Mouse (Mus musculus) heart, embryonic 11.5 days (tissue): ENCODE data around the gene Gm49336. TPM values are rescaled to one million over a fixed set of nuclear protein-coding genes. Genes with fewer than 3 reads are reported as not detected.

Experiments
- ATAC-seq: fragments of 200-750 bp; cut with Nextera tagmentation; replicated peaks from 2 replicates; pipeline ENCODE4 v1.8.0; 2017; ENCODE audit warnings: moderate library complexity; ENCODE audit not compliant: insufficient number of reproducible peaks, low FRiP score, low TSS enrichment
- H3K27ac ChIP-seq: fragments of 300-500 bp; sonication (generic); 2 replicates; pipeline ENCODE4 v1.5.1; 2014; ENCODE audit warnings: mild to moderate bottlenecking, low read depth, low read length
- H3K27me3 ChIP-seq: fragments of 300-500 bp; sonication (generic); 2 replicates; pipeline ENCODE4 v1.6.1; 2014; ENCODE audit warnings: mild to moderate bottlenecking, low read length, mixed read lengths; ENCODE audit not compliant: control insufficient read depth, insufficient read depth
- H3K36me3 ChIP-seq: fragments of 300-500 bp; sonication (generic); 2 replicates; pipeline ENCODE4 v1.6.1; 2014; ENCODE audit warnings: mild to moderate bottlenecking, low read length, moderate library complexity, mixed read lengths; ENCODE audit not compliant: control insufficient read depth, insufficient read depth
- H3K4me1 ChIP-seq: fragments of 300-500 bp; sonication (generic); 2 replicates; pipeline ENCODE4 v1.6.1; 2014; ENCODE audit warnings: low read length; ENCODE audit not compliant: control insufficient read depth, insufficient read depth
- H3K4me2 ChIP-seq: fragments of 300-500 bp; sonication (generic); 2 replicates; pipeline ENCODE4 v1.6.1; 2014; ENCODE audit warnings: mild to moderate bottlenecking, moderate library complexity
- H3K4me3 ChIP-seq: fragments of 300-500 bp; sonication (generic); 2 replicates; pipeline ENCODE4 v1.5.1; 2014; ENCODE audit warnings: low read depth, low read length
- H3K9ac ChIP-seq: fragments of 300-500 bp; sonication (generic); 2 replicates; pipeline ENCODE4 v1.6.1; 2014; ENCODE audit warnings: mild to moderate bottlenecking, low read depth, low read length, moderate library complexity
- H3K9me3 ChIP-seq: fragments of 300-500 bp; sonication (generic); replicated peaks from 2 replicates; pipeline ENCODE4 v1.6.1; 2016; ENCODE audit warnings: low read length; ENCODE audit not compliant: control insufficient read depth
- WGBS: fragments of 180-500 bp; shearing (Covaris S2); extraction: QIAGEN DNeasy Blood & Tissue Kit; methylation state at CpG from one replicate; pipeline ENCODE4 v1.1.7; 2014; ENCODE audit not compliant: insufficient replicate concordance; 5-methylcytosine and 5-hydroxymethylcytosine counted together
- polyA plus RNA-seq: library from polyadenylated mRNA; unstranded; fragments of >200 nt; fragmentation: Nextera tagmentation; extraction: Ambion mirVana; gene quantifications from 2 replicates; pipeline ENCODE4 v1.2.1, GENCODE M21; 2014

Gene Gm49336
- 50.6 and 55.3 TPM in 2 replicates for polyA plus RNA-seq

- Histone ChIP-seq H3K4me2 (peak within 1 kb of the TSS; percentile 85), H3K27ac (peak within 1 kb of the TSS; percentile 78), H3K27me3 (no peaks in the 10 kb centered on the region), H3K36me3 (no peaks in the 10 kb centered on the region), H3K4me1 (peaks cover 9% of the 10 kb centered on the region), H3K9ac (peak within 1 kb of the TSS; percentile 97), H3K4me3 (peak within 1 kb of the TSS; percentile 89), H3K9me3 (no peaks in the 10 kb centered on the region)
- WGBS, result under 1% methylated on average over 62 of the region's 62 CpGs
- ATAC-seq, result peak; percentile 100
Observed at GRCm38 (mm10) chr14:60251281-60252003, at the start of gene Gm49336, which contains the start of gene Nupl1. Gene Gm49336, minus strand, starts transcription at chr14:60251507. Gene Nupl1, minus strand, starts transcription at chr14:60251431.

- WGBS, result 87% methylated on average over 6 of the region's 6 CpGs
- no peak overlapping the region for H3K4me3 ChIP-seq
- H3K27ac ChIP-seq, result no peak overlapping the region
- H3K27me3 ChIP-seq, result no peaks in the 10 kb centered on the region
- H3K4me1 ChIP-seq, result no peaks in the 10 kb centered on the region
- no peak for ATAC-seq
- peaks cover 8% of the 10 kb centered on the region; the same call in 1 of the 2 replicates for H3K36me3 ChIP-seq
- H3K9me3 ChIP-seq, result no peaks in the 10 kb centered on the region
- H3K9ac ChIP-seq, result no peak overlapping the region
- no peak overlapping the region for H3K4me2 ChIP-seq
Observed at GRCm38 (mm10) chr14:60301024-60301423, 49.7 kb upstream of the Gm49336 start.

DNA sequence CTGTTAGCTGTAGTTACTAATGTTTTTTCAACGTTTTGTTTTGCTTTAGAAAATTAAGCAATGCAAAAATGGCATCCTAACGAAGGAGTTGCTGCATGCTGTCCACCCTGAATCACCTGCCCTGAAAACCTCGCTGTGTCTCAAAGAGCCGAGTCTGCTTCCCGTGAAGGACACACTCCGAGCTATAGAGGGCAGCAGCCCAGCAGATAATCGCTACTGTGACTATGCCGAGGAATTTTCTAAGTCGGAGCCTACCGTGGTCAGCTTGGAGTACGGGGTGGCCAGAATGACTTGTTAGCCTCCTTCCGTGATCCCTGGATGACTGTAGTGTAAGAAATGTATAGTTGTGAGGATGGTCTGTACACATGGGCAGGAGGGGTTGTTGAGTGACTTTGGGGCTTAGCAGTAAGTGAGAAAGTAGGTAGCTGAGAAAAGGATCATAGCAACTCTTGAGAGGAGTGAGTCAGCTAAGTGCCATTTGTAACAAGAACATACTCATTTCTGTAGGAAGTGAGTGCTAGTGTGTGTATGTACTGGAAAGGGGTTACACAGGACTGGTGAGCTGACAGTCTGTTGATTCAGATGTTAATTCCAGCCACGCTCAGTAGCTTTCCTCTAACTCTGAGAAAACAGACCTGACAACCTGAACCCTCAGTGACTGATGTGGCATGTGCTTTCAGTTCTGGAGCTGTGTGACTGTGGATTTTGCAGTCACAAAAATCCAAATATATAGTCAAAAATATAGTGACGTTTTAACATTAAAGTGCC is 49.1 kb upstream of the Gm49336 start:
- Histone ChIP-seq H3K27ac (no peak overlapping the region), H3K4me3 (no peak overlapping the region), H3K9ac (no peak overlapping the region), H3K9me3 (no peaks in the 10 kb centered on the region), H3K27me3 (no peaks in the 10 kb centered on the region), H3K4me2 (no peak overlapping the region), H3K4me1 (no peaks in the 10 kb centered on the region), H3K36me3 (peaks cover 8% of the 10 kb centered on the region; the same call in 1 of the 2 replicates)
- 77% methylated on average over 14 of the region's 14 CpGs for WGBS
- ATAC-seq, result no peak

- Histone ChIP-seq H3K9me3 (no peaks in the 10 kb centered on the region), H3K27ac (no peak overlapping the region), H3K4me1 (no peaks in the 10 kb centered on the region), H3K27me3 (no peaks in the 10 kb centered on the region), H3K36me3 (peaks cover 6% of the 10 kb centered on the region), H3K4me2 (no peak overlapping the region), H3K4me3 (no peak overlapping the region), H3K9ac (no peak overlapping the region)
- 74% methylated on average over 1 of the region's 1 CpGs for WGBS
- no peak for ATAC-seq
Observed at GRCm38 (mm10) chr14:60295531-60295930, 44.2 kb upstream of the Gm49336 start.

DNA sequence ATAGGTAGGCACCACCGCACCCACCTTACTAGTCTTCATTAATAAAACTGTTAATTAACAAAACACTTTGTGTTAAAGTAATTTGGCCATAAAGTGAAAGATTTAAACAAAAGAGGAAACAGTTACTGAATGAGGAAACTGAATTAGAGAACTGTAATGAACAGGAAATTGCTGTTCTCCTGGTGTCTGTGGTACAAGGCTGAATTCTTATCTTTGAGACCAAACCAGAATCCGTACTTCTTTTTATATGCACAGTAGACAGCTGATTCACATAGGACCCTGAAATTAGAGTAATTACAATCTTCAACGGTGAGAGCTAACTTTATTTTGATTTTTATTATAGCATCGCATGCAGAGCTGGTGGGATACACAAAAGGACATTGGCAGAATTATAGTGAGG is 39.1 kb upstream of the Gm49336 start:
- peaks cover 2% of the 10 kb centered on the region for H3K36me3 ChIP-seq
- WGBS, result 86% methylated on average over 4 of the region's 4 CpGs
- no peak overlapping the region for H3K4me2 ChIP-seq
- ATAC-seq, result no peak
- no peak overlapping the region for H3K4me3 ChIP-seq
- no peaks in the 10 kb centered on the region for H3K4me1 ChIP-seq
- H3K9me3 ChIP-seq, result no peaks in the 10 kb centered on the region
- H3K27ac ChIP-seq, result no peak overlapping the region
- H3K27me3 ChIP-seq, result no peaks in the 10 kb centered on the region
- H3K9ac ChIP-seq, result no peak overlapping the region

- Histone ChIP-seq H3K4me1 (no peaks in the 10 kb centered on the region), H3K36me3 (peaks cover 2% of the 10 kb centered on the region; the same call in 1 of the 2 replicates), H3K27me3 (no peaks in the 10 kb centered on the region), H3K9me3 (no peaks in the 10 kb centered on the region), H3K27ac (no peak overlapping the region), H3K4me3 (no peak overlapping the region), H3K4me2 (no peak overlapping the region), H3K9ac (no peak overlapping the region)
- ATAC-seq, result no peak
- WGBS, result 82% methylated on average over 7 of the region's 7 CpGs
Observed at GRCm38 (mm10) chr14:60286194-60286863, 35.0 kb upstream of the Gm49336 start.

DNA sequence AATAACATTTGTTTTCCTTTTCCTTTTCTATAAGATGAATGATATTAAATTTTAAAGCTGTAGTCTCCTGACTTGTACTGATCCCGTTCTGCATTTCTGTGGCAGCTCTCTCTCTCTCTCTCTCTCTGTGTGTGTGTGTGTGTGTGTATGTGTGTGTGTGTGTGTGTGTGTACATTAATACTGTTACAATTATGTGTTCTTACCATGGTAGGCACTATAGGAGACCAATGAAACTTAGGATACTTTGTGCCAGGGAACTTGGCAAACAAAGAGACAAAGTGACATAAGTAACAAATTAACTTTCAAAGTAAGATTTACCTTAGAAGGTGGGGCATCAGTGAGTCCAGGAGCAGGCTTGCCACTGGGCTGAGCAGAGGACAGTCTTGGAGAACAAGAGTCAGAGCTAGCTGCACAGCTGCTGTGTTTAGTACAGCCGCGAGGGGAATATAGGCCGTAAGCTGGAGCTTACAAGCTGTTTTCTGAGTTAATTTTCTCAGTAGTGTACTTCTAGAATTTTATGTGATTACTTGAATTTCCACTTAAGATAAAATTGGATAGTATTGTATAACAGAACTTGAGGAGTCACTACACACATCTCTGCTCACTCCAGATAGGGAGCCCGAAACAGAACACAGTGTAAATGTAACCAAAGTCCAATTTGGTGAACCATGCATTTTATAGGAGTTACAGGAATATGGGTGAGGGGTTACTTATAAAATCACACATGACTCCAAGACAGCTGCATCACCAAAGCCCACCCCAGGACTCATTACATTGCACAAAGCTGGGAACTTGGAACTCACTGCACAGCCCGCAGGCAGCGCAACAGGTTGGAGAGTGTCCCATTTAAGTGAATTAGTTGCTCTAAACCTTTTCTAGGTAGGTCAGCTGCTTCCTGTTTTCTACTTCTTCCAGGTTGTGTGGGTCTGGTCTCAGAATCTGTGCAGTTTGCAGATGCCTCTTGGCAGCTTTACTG is 24.3 kb upstream of the Gm49336 start:
- WGBS, result 92% methylated on average over 7 of the region's 7 CpGs
- Histone ChIP-seq H3K4me1 (no peaks in the 10 kb centered on the region), H3K27ac (no peak overlapping the region), H3K4me3 (no peak overlapping the region), H3K9me3 (no peaks in the 10 kb centered on the region), H3K27me3 (no peaks in the 10 kb centered on the region), H3K4me2 (no peak overlapping the region), H3K9ac (no peak overlapping the region), H3K36me3 (no peaks in the 10 kb centered on the region)
- ATAC-seq, result no peak

- H3K36me3 ChIP-seq, result no peaks in the 10 kb centered on the region
- no peak for ATAC-seq
- H3K9me3 ChIP-seq, result no peaks in the 10 kb centered on the region
- no peak overlapping the region for H3K9ac ChIP-seq
- no peak overlapping the region for H3K4me3 ChIP-seq
- no peak overlapping the region for H3K27ac ChIP-seq
- 72% methylated on average over 6 of the region's 6 CpGs for WGBS
- H3K4me2 ChIP-seq, result no peak overlapping the region
- H3K27me3 ChIP-seq, result no peaks in the 10 kb centered on the region
- H3K4me1 ChIP-seq, result no peaks in the 10 kb centered on the region
Observed at GRCm38 (mm10) chr14:60273346-60273745, 22.0 kb upstream of the Gm49336 start.
